Mouse (Mus musculus) urinary bladder, postnatal 14 days (tissue): Measurements from ENCODE around the gene Fignl2.

Source experiments
- DNase-seq: peaks from one replicate; pipeline ENCODE4 v3.0.0; 2021; ENCODE audit warnings: low spot score

The Fignl2 gene

DNA sequence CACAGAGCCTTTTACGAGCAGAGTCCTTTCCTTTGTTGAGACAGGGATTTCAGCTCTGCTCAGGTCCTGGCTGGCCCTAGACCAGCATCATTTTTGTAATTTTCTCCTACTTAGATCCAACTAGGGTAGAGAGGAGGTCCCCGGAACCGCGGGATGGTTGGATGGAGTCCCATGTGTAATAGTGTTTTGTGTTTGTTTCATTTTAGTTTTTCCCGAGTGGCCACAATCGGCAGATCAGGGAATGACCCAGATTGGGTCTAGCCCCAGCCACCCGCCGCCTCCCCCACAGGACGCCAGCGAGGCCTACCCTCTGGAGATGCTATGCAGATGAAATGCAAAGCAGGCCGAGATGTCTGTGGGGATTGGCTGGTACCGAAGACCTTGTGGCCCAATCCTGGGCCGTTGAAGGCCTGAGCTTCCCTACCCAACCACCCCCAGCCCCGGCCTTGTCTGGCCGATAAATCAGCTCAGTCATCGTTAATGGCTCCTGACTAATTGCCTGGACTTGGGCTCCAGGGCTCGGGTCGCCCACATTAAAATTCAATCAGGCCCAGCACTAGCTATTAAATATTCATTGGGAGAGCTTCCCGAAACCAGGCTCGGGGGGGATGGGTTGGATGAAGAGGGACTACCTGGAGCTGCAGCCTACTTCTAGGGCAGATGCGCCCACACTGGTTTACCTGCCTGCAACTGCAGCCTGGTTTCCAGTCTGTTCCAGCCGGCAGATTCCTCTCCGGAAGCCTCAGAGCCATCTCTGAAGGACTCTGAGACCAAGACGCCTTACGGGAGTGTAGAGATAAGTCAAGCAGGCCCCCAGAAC lies 14.7 kb upstream of the Fignl2 start:
- DNase-seq, result peak; percentile 52

DNA sequence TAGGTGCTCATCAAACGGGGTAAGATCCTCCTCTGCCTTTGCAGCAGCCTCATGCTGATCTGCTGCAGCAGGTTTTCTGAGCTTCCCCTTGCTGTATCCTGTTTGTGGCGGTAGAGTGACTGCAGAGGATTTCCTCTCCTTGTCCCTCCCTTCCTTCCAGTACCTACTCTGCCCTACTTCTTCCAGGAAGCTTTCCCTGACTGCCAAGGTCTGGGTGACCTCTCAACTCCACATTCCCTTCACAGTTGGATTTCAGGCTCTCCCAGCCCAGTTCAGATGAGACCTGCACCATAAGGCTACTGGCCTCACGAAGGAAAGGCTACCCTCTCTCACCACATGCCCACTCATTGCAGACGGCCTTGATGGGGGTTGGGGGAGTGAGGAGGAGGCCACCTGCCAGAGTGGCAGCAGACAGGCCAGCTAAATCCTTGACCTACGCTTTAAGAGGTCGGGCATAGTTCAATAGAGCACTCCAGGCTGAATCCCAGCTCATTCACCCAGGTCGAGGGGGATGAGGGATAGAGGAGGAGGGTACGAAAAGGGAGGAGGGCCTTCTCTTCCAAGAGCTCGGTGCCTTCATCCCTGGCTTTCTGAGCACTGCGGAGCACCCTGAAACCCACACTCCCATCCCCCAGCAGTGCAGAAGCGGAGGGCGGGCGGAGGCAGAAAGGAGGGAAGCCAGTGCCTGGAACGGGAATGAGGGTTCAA lies 13.9 kb upstream of the Fignl2 start:
- no peak for DNase-seq

DNA sequence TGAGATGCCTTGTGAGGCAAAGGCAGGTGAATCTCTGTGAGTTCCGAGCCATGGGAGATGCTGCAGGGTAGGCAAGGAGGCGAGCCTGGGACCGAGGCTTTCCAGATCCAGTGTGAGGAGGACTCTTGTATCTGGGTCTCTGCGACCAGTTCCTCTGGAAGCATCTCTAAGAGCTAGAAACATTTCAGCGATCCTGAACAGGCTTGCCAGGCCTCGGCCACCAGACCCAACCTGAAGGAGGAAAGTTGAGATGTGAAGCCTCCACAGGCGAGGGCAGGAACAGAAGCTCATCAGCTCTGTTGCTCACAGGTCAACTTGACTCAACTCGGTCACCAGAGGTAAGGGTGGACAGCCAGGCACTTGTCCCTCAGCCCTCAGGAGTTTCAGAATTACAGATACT lies 13.2 kb upstream of the Fignl2 start:
- DNase-seq, result no peak

DNA sequence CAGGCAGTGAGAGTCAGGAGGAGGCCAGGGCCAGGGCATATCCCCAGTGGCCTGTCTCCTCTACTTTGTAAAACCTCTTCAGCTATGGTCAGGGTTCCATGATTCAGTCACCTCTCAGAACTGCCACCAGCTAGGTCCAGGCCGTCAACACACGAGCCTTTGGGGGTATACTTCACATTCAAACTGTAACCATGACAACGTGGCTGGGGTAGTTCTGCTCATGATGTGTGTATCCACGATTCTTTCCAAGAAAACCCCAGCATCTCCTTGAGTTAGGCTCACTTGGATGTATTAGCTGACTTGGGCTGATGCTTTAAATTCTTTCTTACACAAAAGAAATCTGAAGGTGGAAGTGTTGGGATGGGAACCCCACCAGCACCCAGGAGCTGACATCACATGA lies 9.9 kb upstream of the Fignl2 start:
- DNase-seq, result no peak

DNA sequence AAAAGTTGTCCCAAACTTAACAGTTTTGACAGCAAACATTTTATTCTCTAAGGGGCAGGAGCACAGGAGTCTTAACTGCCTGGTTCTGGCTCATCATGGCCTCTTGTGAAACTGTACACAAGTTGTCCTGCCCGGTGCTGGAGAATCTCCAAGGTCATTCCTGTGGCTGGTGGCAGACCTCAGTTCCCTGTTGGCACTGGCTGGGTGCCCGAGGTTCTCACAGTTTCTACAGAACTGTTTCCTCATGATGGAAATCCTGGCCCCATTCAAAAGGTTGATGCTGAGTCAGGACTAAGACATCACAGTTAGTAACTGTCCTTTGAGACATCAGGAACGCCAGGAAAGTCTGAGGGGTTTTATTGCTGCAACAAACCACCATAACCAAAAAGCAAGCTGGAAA lies 8.6 kb upstream of the Fignl2 start:
- DNase-seq, result no peak

DNA sequence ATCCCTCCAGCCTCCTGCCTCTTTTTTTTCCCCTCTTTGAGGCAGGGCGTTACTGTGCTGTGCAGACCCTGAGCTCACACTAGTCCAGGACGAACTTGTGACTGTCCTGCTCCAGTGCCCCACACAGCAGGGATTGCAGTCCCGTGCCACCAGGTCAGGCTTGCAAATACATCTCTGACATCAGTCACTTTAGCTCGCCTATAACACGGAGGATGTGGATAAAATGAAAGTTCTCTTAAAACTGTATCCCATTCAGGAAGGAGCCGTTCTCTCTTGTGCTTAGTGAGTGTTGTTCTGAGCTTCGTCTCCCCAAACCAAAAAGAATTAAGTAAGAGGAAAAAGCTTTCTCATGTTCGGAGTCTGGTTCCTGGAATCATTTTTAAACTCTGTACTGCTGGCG lies 8.1 kb upstream of the Fignl2 start:
- no peak for DNase-seq

DNA sequence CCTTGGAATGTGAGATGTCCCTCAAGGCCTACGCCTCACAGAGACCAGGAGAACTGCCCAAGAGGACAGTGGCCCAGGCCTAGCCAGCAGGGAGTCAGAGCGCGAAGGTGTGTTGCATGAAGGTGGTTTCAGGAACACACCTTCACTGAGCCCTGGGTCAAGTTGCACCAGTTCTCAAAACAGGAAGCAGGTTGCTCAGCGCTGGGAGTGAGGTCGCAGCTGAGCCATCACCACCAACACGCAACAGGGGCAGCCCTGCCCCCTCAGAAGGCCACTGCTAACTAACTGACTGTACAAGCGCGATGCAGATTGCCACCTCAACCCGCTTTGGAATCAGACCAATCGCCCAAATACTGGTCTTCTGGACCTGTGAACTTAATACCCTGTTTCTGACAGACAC lies 6.1 kb upstream of the Fignl2 start:
- DNase-seq, result no peak

DNA sequence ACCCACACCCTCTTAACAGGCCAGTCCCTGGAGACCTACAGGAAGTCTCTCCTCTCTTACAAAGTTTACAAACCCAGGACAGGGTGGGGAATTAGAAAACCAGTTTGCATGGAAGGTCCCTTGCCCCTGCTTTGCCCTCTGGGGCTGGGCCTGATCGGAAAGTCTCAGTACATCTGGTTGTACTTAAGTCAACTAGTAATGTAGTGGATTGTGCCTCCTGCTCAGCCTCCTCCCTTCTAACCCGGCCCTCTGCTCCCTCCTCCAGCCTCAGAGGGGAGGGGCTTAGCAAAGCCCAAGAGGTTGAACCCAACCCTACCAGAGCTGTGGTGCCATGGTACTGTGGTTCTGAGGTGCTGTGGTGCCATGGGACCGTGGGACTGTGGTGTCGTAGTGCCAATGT lies 3.9 kb upstream of the Fignl2 start:
- no peak for DNase-seq

DNA sequence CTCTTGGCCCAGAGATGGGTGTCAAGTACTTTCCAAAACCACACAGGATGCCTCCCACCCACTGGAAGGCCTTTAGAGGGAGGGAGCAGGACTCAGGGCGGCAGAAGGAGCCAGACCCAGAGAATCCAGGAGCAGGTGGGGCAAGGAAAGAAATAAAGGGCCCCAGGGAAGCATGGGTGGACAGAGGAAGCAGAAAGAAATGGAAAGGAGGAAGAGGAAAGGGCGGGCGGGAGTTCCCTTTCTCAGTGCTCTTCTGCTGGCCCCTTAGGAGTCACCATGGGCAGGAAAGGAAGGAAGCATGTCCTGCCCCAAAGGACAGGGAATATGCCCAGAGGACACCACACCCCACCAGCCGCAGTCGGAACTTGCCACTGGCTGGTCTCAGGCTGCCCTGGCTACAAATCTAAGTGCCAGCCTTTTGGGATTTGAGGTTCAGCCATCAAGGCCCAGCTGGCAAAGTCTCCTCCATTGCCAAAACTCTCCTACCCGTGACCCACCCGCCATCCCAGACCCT lies 2.7 kb upstream of the Fignl2 start:
- no peak for DNase-seq

DNA sequence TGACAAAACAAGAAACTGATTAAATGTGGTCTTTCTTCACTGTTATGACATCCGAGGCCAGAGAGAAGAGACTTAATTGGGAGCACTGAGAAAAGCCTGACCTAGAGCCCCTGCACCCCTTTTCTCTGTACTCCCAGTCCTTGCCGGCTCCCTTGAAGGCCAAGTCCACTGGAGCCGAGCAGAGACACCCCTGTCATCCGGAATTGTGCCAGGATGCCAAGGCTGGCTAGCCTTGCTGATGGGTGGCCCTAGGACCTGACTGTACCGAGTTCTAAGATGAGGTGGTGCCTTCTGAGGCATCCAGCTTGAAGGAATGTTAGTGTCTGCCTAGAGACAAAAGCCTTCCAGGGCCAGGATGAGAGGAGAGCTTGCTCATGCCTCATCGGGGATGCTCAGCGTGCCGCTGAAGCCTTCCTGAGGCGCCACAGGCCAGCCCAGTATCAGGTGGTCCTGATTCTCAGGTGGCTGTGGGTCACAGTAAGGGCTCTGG lies 1.7 kb upstream of the Fignl2 start:
- no peak for DNase-seq

DNA sequence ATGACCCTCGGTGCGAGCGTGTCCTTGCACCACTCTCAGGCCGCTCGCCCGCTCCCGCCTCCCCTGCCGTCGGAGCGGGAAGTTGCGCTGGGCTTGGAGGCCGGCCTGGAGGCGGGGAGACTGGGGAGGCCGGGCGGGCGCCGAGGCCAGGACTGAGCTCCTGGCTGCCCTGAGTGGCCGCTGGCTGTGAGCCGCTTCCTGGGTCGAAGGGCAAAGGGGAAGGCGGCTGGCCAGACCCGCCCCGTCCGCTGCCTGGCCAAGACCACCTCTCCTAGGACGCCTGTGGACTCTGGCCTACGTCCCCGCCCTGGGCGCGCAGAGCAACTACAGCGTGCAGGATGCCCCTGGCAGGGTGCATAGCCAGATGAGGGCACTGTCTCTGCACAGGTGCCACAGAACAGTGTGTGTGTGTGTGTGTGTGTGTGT lies 377 bp upstream of the Fignl2 start:
- DNase-seq, result peak; percentile 84

DNA sequence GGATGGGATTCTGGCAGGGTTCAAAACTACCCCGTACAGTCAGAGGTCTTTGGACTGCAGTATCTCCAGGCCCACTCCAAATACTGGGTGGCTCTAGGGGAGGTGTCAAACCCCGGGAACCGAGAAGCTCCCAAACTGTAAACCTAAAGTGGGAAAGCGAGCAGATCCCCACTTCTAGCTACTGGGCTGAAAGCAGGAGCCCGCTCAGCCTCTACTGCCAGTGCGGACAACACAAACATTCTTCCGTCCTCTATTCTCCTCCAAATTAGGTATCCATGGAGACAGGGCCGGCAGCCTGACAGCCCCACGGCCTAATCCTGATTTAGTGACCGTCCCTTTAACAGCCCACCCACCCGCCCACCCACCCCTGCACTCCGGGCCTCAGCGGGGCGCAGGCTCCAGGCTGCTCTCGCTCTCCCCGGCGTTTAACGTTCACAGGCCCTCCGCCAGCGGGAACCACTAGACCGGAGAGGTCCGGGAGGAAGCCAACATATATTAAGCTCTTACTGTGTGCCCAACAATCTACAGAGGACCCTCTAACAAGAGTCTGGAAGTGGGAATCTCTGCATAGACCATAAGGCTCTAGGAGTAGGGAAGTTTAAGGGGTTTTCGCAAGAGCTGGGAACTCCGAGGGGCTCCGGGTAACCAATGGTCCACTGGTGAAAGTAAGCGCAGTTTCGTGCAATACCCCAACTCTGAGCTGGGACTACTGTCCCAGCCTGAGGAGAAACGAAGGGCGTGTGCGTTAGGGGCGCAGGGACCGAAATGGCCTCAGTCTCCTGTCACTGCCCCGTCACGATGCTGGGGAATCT lies 1.2 kb downstream of the Fignl2 start:
- no peak for DNase-seq

DNA sequence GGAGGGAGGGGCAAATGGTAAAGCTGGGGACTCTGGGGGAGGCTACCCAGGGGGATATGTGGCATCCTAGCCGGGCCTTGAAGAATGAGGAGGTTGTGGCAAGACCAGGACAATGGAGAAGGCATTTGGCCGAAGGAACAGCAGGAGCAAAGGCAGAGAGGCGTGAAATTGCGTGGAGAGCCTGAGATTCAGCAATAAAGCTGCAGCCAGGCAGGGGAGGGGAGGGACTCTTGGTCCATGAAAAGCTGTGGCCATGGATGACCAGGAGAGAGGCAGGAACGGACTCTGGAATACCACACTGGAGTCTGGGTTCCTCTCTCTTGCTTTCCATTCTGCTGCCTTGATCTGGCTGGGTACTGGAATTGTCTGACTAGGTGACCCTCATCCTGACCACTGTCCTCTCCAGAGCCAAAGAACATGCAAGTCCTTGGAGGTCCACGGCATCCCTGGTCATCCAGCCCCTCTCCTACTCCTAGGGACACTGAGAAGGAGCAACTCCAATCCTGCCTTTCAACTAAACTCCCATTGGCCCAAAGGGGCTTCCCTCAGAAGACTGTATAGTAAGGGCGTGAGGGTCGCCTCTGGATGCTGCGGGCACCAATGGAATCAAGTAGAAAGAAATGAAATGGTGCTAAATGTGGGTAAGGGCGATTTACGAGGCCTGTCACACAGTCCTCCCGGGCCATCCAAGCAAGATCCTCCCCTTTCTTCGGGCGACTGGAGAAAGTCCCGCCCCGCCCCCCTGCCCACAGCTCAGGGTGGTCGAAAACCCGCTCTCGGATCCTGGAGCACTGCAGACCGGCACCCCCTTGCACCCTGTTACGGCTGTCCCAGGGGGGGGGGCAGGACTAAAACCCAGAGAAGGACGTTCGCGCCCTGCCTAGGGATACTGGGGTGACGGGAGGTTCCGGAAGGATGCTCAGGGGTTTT lies 2.0 kb downstream of the Fignl2 start:
- DNase-seq, result no peak

DNA sequence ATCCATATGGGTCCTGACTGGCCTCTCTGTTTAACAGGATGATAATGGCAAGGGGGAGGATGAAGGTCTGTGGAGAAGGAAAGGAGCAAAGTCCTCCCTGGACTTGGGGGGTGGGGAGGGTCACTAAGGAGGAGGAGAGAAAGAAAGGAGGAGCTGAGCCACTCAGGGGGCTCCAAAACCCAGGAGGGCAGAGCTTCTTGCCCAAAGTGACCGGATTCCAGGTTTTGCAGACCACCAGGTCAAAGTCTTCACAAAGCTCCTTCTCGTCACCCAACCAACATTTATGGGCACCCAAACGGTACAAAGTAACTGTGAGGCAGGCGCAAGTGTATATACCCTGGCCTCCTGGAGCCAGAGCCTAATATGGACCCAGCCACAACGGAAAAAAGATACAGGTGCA lies 2.7 kb downstream of the Fignl2 start:
- no peak for DNase-seq

DNA sequence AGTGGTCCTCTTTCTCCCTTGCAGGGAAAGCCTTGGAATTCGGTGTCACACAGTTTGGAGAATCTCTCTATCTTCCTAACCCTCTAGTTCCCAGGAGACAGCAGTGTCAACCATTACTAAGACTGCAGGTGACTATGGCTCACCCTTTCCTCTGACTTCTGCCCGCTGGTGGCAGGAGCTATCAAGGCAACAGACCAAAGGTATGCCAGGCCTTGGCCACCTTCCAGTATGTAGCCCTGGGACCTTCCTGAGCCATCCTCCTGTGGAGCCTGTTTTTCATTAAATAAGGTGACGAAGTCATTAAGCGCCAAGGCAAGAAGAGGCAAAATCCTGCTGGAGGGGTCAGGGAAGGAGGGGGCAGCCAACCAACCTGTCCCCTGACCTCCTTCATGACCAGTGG lies 3.2 kb downstream of the Fignl2 start:
- no peak for DNase-seq

DNA sequence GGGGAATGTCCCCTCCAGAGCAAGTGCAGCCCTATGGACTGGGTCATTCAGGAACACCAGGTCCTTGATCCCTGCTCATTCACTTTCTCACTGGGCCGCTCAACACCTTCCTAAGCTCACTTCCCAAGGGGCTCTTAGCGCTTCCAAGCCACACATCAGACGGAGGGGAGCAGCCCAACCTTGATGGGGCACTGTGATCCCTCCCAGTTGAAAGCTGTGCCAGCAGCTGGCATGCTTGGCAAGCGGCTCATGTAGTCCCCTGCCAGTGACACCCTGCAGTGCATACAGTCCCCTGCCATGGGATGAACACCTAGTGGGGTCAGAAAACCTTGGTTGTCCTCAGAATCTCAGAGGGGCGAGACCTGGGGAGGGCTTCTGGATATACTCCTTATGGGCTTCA lies 4.3 kb downstream of the Fignl2 start:
- DNase-seq, result no peak

DNA sequence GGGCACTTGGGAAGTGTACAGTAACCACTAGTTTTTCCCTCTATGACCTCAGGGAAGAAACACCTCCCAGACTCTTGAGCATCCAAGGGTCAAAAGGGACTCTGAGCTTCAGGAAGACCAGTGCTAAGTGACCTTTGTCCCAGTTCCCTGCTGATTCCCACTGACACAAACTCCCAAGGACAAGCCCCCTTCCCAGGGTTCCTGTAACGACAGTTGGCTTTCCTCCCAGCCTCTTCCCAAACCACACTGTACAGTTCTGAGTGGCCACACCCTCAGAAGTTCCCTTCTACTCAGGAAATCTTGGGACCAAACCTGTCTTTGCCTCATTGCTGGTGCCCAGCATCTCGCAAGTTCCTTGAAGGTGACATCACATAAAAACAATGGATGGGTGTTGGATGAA lies 5.6 kb downstream of the Fignl2 start:
- no peak for DNase-seq

DNA sequence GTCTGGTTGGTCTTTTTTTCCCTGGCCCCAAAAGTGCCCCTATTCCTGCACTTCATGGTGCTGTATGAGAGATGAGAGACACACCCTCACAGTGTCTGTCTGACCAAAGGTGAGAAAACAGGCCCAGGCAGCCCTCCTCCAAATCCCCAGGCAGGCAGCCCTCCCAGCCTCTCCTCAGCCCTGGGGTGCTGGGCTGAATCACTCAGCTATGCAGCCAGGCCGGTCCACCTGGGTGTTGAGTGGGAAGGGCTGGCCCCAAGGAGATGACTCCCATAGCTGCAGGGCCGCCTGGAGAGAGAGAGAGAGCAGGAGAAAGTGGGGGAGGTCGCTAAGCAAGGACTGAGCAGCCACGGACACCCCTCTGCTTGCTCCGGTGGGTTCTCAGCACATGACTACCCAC lies 7.6 kb downstream of the Fignl2 start:
- peak; percentile 89 for DNase-seq

DNA sequence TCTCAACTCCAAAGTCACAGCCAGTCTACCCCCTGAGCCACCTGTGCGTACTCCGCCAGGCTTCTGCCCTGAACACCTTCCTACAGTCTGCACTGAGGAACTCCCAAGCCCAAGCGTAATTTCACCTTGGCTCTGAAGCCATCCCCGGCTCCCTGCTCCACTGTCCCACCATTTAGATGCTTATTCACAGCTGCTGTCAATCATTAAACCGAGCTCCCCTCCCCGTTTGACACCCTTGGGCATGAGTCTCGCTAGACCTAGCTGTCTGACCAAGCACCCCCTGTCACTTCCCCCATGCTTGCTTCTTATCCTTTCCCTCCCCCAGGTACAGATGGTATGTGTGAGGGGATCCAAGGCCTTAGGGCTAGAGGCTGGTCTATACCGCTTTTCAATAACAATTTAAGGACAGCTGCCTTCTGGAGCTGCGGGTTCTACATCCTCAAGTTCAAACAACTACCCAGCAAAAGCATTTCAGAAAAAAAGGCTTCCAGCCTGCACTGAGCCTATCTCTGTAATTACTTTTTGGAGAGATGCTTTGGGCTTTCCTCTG lies 8.7 kb downstream of the Fignl2 start:
- no peak for DNase-seq

DNA sequence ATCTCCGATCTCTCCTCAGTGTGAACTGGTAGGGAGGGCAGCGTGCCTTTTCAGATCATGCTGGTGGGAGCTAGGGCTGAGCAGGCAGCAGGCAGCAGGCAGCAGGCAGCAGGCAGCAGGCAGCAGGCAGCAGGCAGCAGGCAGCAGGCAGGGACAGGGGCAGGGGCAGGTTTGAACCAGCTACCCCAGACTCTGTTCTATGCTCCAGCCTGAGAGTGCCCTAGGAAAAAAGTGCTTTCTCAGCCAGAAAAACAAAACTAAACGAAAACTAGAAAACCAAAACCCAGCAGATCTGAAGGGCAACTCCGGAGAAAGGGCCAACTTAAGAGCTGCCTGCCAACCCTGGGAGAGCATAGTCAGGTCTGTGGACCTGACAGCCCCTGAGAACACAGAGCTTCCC lies 9.7 kb downstream of the Fignl2 start:
- DNase-seq, result no peak

DNA sequence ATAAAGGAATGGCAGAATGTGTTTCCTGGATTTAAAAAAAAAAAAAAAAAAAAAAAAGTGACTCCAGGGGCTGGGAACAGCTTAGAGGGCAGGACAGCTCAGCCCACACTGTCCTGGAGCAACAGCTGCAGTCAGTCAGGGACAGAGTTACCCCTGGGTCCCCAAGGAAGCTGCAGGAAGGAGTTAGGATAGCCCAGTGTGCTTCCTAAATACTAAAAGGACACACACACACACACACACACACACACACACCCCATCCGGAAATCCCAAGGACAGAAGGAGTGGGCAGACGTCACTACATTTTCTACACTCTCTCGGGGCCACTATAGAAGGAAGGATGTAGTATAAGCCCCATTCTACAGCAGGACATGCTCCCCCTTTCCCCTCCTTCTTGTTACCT lies 10.3 kb downstream of the Fignl2 start:
- no peak for DNase-seq
